ENCODE assay signal across 8 mouse cellular contexts in genomic region chr5:124922356-124923352, GRCm38 (mm10).
A peak's percentile ranks its signal among the peaks of the same experiment; 100 is the strongest.
DNase-seq lines count a peak whose midpoint lies in the region; ATAC-seq and TF ChIP-seq lines count a peak whose summit lies in the region.

No protein-coding gene starts in this region.

- H3K4me3 ChIP-seq in heart, embryonic 16.5 days (ENCODE audit: low read length) = no peak overlapping the region
- no peak overlapping the region for H3K4me3 ChIP-seq in midbrain, postnatal 0 days (ENCODE audit: low read depth, low read length)
- H3K4me3 ChIP-seq in layer of hippocampus, adult 2 months = no peak overlapping the region

- no peaks in the 10 kb centered on the region for H3K36me3 ChIP-seq in heart, embryonic 16.5 days (ENCODE audit: control insufficient read depth, insufficient read depth)
- no peaks in the 10 kb centered on the region for H3K36me3 ChIP-seq in midbrain, postnatal 0 days (ENCODE audit: insufficient read depth, low read length)

- H3K27ac ChIP-seq in heart, embryonic 16.5 days (ENCODE audit: low read length) = peak overlapping the region; percentile 28
- H3K27ac ChIP-seq in midbrain, postnatal 0 days (ENCODE audit: low read depth, low read length) = peak overlapping the region; percentile 43
- no peak overlapping the region for H3K27ac ChIP-seq in layer of hippocampus, adult 2 months

- no peak; the same call in 1 of the 2 replicates for TF ChIP-seq CTCF in midbrain, postnatal 0 days (IDR thresholded peaks at IDR 0.05)
- no peak for TF ChIP-seq CTCF in layer of hippocampus, adult 2 months (conservative IDR thresholded peaks at IDR 0.05)

- ATAC-seq in heart, embryonic 16.5 days (replicated peaks; ENCODE audit: extremely low read depth, insufficient read depth, low FRiP score) = peak; percentile 49; the same call in 1 of the 2 replicates
- no peak for ATAC-seq in midbrain, postnatal 0 days (ENCODE audit: low FRiP score)

- H3K4me2 ChIP-seq in heart, embryonic 16.5 days (ENCODE audit: low read depth, low read length) = peak overlapping the region; percentile 46
- no peak overlapping the region for H3K4me2 ChIP-seq in midbrain, postnatal 0 days (ENCODE audit: low read depth, low read length, poor library complexity, severe bottlenecking)

- no peaks in the 10 kb centered on the region for H3K27me3 ChIP-seq in heart, embryonic 16.5 days (ENCODE audit: control insufficient read depth, insufficient read depth, low read length)
- H3K27me3 ChIP-seq in midbrain, postnatal 0 days (ENCODE audit: insufficient read depth, low read length) = no peaks in the 10 kb centered on the region

- peaks cover 5% of the 10 kb centered on the region for H3K9me3 ChIP-seq in heart, embryonic 16.5 days (replicated peaks; ENCODE audit: control insufficient read depth, low read length)
- H3K9me3 ChIP-seq in midbrain, postnatal 0 days (ENCODE audit: low read length) = no peaks in the 10 kb centered on the region

- 19% methylated on average over 18 of the region's 18 CpGs for WGBS in heart, embryonic 16.5 days
- WGBS in midbrain, postnatal 0 days = 24% methylated on average over 18 of the region's 18 CpGs

- no peak overlapping the region for H3K9ac ChIP-seq in heart, embryonic 16.5 days (ENCODE audit: low read length)
- no peak overlapping the region for H3K9ac ChIP-seq in midbrain, postnatal 0 days (replicated peaks; ENCODE audit: low read length, poor library complexity, severe bottlenecking)

- DNase-seq in layer of hippocampus, adult 9-11 months = peak; percentile 67
- no peak for DNase-seq in layer of hippocampus, postnatal 25 days (ENCODE audit: extremely low spot score in 1 of 2, low spot score in 1 of 2)
- DNase-seq in adrenal gland, postnatal 36 days = peak; percentile 33 to 71
- DNase-seq in kidney, postnatal 4 days = peak; percentile 54 to 68
- peak; percentile 83 for DNase-seq in midbrain, postnatal 0 days (ENCODE audit: low spot score)
- DNase-seq in urinary bladder, postnatal 14 days (ENCODE audit: low spot score) = no peak
- DNase-seq in layer of hippocampus, adult 2 months (ENCODE audit: low spot score in 2 of 2) = no peak

- H3K4me1 ChIP-seq in heart, embryonic 16.5 days (ENCODE audit: control insufficient read depth, insufficient read depth, low read length) = peaks cover 13% of the 10 kb centered on the region
- H3K4me1 ChIP-seq in midbrain, postnatal 0 days (ENCODE audit: insufficient read depth, low read length) = peaks cover 10% of the 10 kb centered on the region

Comparison
In these comparisons a context has a peak if more than half of its experiments do, and no peak if none do; other contexts are left out.
1. DNase-seq: peak in layer of hippocampus, adult 9-11 months (single experiment), adrenal gland, postnatal 36 days (2 of 2), kidney, postnatal 4 days (2 of 2) and midbrain, postnatal 0 days (single experiment); none in layer of hippocampus, postnatal 25 days (0 of 2), urinary bladder, postnatal 14 days (single experiment) and layer of hippocampus, adult 2 months (0 of 2).